Mouse (Mus musculus): ENCODE measurements around the gene Map3k4. TPM values are rescaled to one million over a fixed set of nuclear protein-coding genes. Genes with fewer than 3 reads are reported as not detected.

Gene Map3k4
- polyA plus RNA-seq, 1 experiment = 19.6 TPM

GRCm38 (mm10) chr17:12207022-12207548, 111.5 kb downstream of the Map3k4 start:
- H3K36me3 ChIP-seq (ENCODE audit: control insufficient read depth, insufficient read depth) = no peaks in the 10 kb centered on the region
- no peak overlapping the region for H3K4me2 ChIP-seq (ENCODE audit: low read depth)
- H3K79me2 ChIP-seq (ENCODE audit: control insufficient read depth, insufficient read depth) = no peaks in the 10 kb centered on the region
- no peak overlapping the region for H3K4me3 ChIP-seq
- no peak overlapping the region for H3ac ChIP-seq (ENCODE audit: control insufficient read depth, insufficient read length)
- no peak for TF ChIP-seq POLR2AphosphoS2 (IDR thresholded peaks at IDR 0.05; ENCODE audit: insufficient read length, low read depth)
- H3K27me3 ChIP-seq (ENCODE audit: control insufficient read depth, insufficient read depth, insufficient read length) = no peaks in the 10 kb centered on the region

GRCm38 (mm10) chr17:12206248-12206647, 112.3 kb downstream of the Map3k4 start:
- TF ChIP-seq TCF12 (IDR thresholded peaks at IDR 0.05; ENCODE audit: insufficient read depth, poor library complexity, severe bottlenecking) (no peak), POLR2AphosphoS2 (IDR thresholded peaks at IDR 0.05; ENCODE audit: insufficient read length, low read depth) (no peak), CEBPB (IDR thresholded peaks at IDR 0.05; ENCODE audit: insufficient read depth, poor library complexity, severe bottlenecking) (no peak), E2F4 (IDR thresholded peaks at IDR 0.05; ENCODE audit: insufficient read depth) (no peak), MYOG (IDR thresholded peaks at IDR 0.05; ENCODE audit: control insufficient read depth in 1 of 3, insufficient read depth in 1 of 3, insufficient read length in 2 of 3, low read depth in 2 of 3) (no peak), MAX (IDR thresholded peaks at IDR 0.05; ENCODE audit: low read depth) (no peak), TCF3 (IDR thresholded peaks at IDR 0.05; ENCODE audit: insufficient read length, low read depth) (no peak), USF1 (IDR thresholded peaks at IDR 0.05; ENCODE audit: low read depth) (no peak)
- no peak overlapping the region for H3K4me2 ChIP-seq (ENCODE audit: low read depth)
- no peak overlapping the region for H3K4me3 ChIP-seq
- H3K36me3 ChIP-seq (ENCODE audit: control insufficient read depth, insufficient read depth) = no peaks in the 10 kb centered on the region
- H3K27me3 ChIP-seq (ENCODE audit: control insufficient read depth, insufficient read depth, insufficient read length) = no peaks in the 10 kb centered on the region
- H3K79me2 ChIP-seq (ENCODE audit: control insufficient read depth, insufficient read depth) = no peaks in the 10 kb centered on the region
- no peak overlapping the region for H3ac ChIP-seq (ENCODE audit: control insufficient read depth, insufficient read length)

- Histone ChIP-seq H3K79me2 (ENCODE audit: control insufficient read depth, insufficient read depth) (no peaks in the 10 kb centered on the region), H3ac (ENCODE audit: control insufficient read depth, insufficient read length) (no peak overlapping the region), H3K4me2 (ENCODE audit: low read depth) (no peak overlapping the region), H3K27me3 (ENCODE audit: control insufficient read depth, insufficient read depth, insufficient read length) (no peaks in the 10 kb centered on the region), H3K4me3 (no peak overlapping the region), H3K36me3 (ENCODE audit: control insufficient read depth, insufficient read depth) (no peaks in the 10 kb centered on the region)
- peak in 1 of 3 experiments; percentile 17 for TF ChIP-seq MYOG (IDR thresholded peaks at IDR 0.05; ENCODE audit: control insufficient read depth in 1 of 3, insufficient read depth in 1 of 3, insufficient read length in 2 of 3, low read depth in 2 of 3)
- TF ChIP-seq MYOD1 (IDR thresholded peaks at IDR 0.05; ENCODE audit: control insufficient read depth in 1 of 3, insufficient read length in 2 of 3, low read depth in 2 of 3) = peak in 1 of 3 experiments; percentile 7
- no peak for TF ChIP-seq CEBPB (IDR thresholded peaks at IDR 0.05; ENCODE audit: insufficient read depth, poor library complexity, severe bottlenecking)
These were observed 112.9 kb downstream of the Map3k4 start for GRCm38 (mm10) chr17:12205694-12206075.

- Histone ChIP-seq H3K79me2 (ENCODE audit: control insufficient read depth, insufficient read depth) (no peaks in the 10 kb centered on the region), H3K4me2 (ENCODE audit: low read depth) (no peak overlapping the region)
- TF ChIP-seq E2F4 (IDR thresholded peaks at IDR 0.05; ENCODE audit: insufficient read depth) (no peak), TCF12 (IDR thresholded peaks at IDR 0.05; ENCODE audit: insufficient read depth, poor library complexity, severe bottlenecking) (peak; percentile 3), MAX (IDR thresholded peaks at IDR 0.05; ENCODE audit: low read depth) (no peak), USF1 (IDR thresholded peaks at IDR 0.05; ENCODE audit: low read depth) (no peak), MYOD1 (IDR thresholded peaks at IDR 0.05; ENCODE audit: control insufficient read depth in 1 of 3, insufficient read length in 2 of 3, low read depth in 2 of 3) (peak in 2 of 3 experiments; percentile 48 to 64), TCF3 (IDR thresholded peaks at IDR 0.05; ENCODE audit: insufficient read length, low read depth) (no peak), MYOG (IDR thresholded peaks at IDR 0.05; ENCODE audit: control insufficient read depth in 1 of 3, insufficient read depth in 1 of 3, insufficient read length in 2 of 3, low read depth in 2 of 3) (peak in 1 of 3 experiments; percentile 78), REST (IDR thresholded peaks at IDR 0.05; ENCODE audit: insufficient read depth, insufficient read length) (no peak), CEBPB (IDR thresholded peaks at IDR 0.05; ENCODE audit: insufficient read depth, poor library complexity, severe bottlenecking) (no peak), SRF (IDR thresholded peaks at IDR 0.05; ENCODE audit: control insufficient read depth, insufficient read length, low read depth) (no peak), POLR2A (IDR thresholded peaks at IDR 0.05; ENCODE audit: insufficient read length, low read depth) (no peak), POLR2AphosphoS2 (IDR thresholded peaks at IDR 0.05; ENCODE audit: insufficient read length, low read depth) (no peak)
These were observed 113.4 kb downstream of the Map3k4 start for GRCm38 (mm10) chr17:12205015-12205693.

DNA sequence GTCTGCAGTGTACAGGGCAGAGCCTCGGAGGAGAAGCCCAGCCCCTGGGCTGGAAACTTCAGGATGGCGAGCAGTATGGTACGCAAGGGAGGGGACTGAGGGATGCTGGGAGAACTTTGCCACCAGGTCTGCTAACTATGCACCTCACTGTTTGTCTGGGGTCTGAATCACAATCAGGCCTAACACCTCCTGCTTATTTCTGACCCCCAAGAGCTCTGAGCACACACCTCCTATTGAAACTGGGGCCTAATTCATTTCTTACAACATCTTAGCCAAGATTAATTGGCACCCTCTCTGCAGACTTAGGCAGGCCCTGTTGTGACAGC, 113.9 kb downstream of the Map3k4 start:
- Histone ChIP-seq H3K4me2 (ENCODE audit: low read depth) (no peak overlapping the region), H3K27me3 (ENCODE audit: control insufficient read depth, insufficient read depth, insufficient read length) (no peaks in the 10 kb centered on the region), H3K36me3 (ENCODE audit: control insufficient read depth, insufficient read depth) (no peaks in the 10 kb centered on the region), H3ac (ENCODE audit: control insufficient read depth, insufficient read length) (no peak overlapping the region), H3K4me3 (no peak overlapping the region), H3K79me2 (ENCODE audit: control insufficient read depth, insufficient read depth) (no peaks in the 10 kb centered on the region)
- TF ChIP-seq MYOG (IDR thresholded peaks at IDR 0.05; ENCODE audit: control insufficient read depth in 1 of 3, insufficient read depth in 1 of 3, insufficient read length in 2 of 3, low read depth in 2 of 3) (no peak), REST (IDR thresholded peaks at IDR 0.05; ENCODE audit: insufficient read depth, insufficient read length) (no peak), TCF3 (IDR thresholded peaks at IDR 0.05; ENCODE audit: insufficient read length, low read depth) (no peak), CEBPB (IDR thresholded peaks at IDR 0.05; ENCODE audit: insufficient read depth, poor library complexity, severe bottlenecking) (no peak), POLR2AphosphoS2 (IDR thresholded peaks at IDR 0.05; ENCODE audit: insufficient read length, low read depth) (no peak), SRF (IDR thresholded peaks at IDR 0.05; ENCODE audit: control insufficient read depth, insufficient read length, low read depth) (no peak), MYOD1 (IDR thresholded peaks at IDR 0.05; ENCODE audit: control insufficient read depth in 1 of 3, insufficient read length in 2 of 3, low read depth in 2 of 3) (no peak), TCF12 (IDR thresholded peaks at IDR 0.05; ENCODE audit: insufficient read depth, poor library complexity, severe bottlenecking) (no peak), E2F4 (IDR thresholded peaks at IDR 0.05; ENCODE audit: insufficient read depth) (no peak), POLR2A (IDR thresholded peaks at IDR 0.05; ENCODE audit: insufficient read length, low read depth) (no peak), USF1 (IDR thresholded peaks at IDR 0.05; ENCODE audit: low read depth) (no peak)

More at GRCm38 (mm10) chr17:12205015-12205693, 113.4 kb downstream of the Map3k4 start:
- Histone ChIP-seq H3K4me3 (no peak overlapping the region), H3K27me3 (ENCODE audit: control insufficient read depth, insufficient read depth, insufficient read length) (no peaks in the 10 kb centered on the region), H3K36me3 (ENCODE audit: control insufficient read depth, insufficient read depth) (no peaks in the 10 kb centered on the region), H3ac (ENCODE audit: control insufficient read depth, insufficient read length) (no peak overlapping the region)

Measured in myocyte (in vitro differentiated cells).